Mouse (Mus musculus) MEL (cell line): ENCODE measurements around the gene Sf3b5. TPM values are rescaled to one million over a fixed set of nuclear protein-coding genes. Genes with fewer than 3 reads are reported as not detected.

Source experiments
- DNase-seq: peaks from one replicate; pipeline ENCODE4 v3.0.0; 2011; ENCODE audit warnings: low read depth, low spot score
- H3K27ac ChIP-seq: 2 replicates; pipeline ENCODE4 v1.5.1; 2012; ENCODE audit warnings: low read depth, mild to moderate bottlenecking, control low read depth, low read length, moderate library complexity; ENCODE audit not compliant: control insufficient read depth
- H3K27me3 ChIP-seq, 2 experiments: fragments of 150-350 bp in 1 of 2; sonication (generic) in 1 of 2; 2 replicates each; pipeline ENCODE4 v1.6.1; 2012; ENCODE audit warnings: low read length in 2 of 2, mild to moderate bottlenecking in 2 of 2, improper control_type of control experiment in 1 of 2, moderate library complexity in 1 of 2; ENCODE audit not compliant: insufficient read depth in 2 of 2, control insufficient read depth in 1 of 2
- H3K36me3 ChIP-seq, 2 experiments: 2 replicates each; pipeline ENCODE4 v1.6.1; 2012 to 2014; ENCODE audit warnings: low read length in 2 of 2, improper control_type of control experiment in 1 of 2, inconsistent platforms in 1 of 2, mild to moderate bottlenecking in 1 of 2; ENCODE audit not compliant: insufficient read depth in 2 of 2, control insufficient read depth in 1 of 2
- H3K4me1 ChIP-seq, 2 experiments: fragments of 150-350 bp in 1 of 2; sonication (generic) in 1 of 2; 2 replicates each; pipeline ENCODE4 v1.6.1; 2012; ENCODE audit warnings: low read length in 2 of 2, improper control_type of control experiment in 1 of 2, mild to moderate bottlenecking in 1 of 2; ENCODE audit not compliant: insufficient read depth in 2 of 2, control insufficient read depth in 1 of 2
- H3K4me3 ChIP-seq, 2 experiments: fragments of 150-350 bp in 1 of 2; sonication (generic) in 1 of 2; 2 replicates each; pipeline ENCODE4 v1.5.1; 2012; ENCODE audit warnings: low read depth in 2 of 2, low read length in 2 of 2, mild to moderate bottlenecking in 2 of 2, moderate library complexity in 2 of 2, control low read depth in 1 of 2, improper control_type of control experiment in 1 of 2; ENCODE audit not compliant: control insufficient read depth in 1 of 2, insufficient read depth in 1 of 2
- H3K79me2 ChIP-seq: 2 replicates; pipeline ENCODE4 v1.6.1; 2012; ENCODE audit warnings: mild to moderate bottlenecking, low read length, moderate library complexity; ENCODE audit not compliant: control insufficient read depth, poor library complexity, insufficient read depth
- H3K9ac ChIP-seq: 2 replicates; pipeline ENCODE4 v1.6.1; 2012; ENCODE audit warnings: low read depth, mild to moderate bottlenecking, control low read depth, low read length, moderate library complexity; ENCODE audit not compliant: control insufficient read depth, poor library complexity, severe bottlenecking
- H3K9me3 ChIP-seq: fragments of 150-350 bp; sonication (generic); replicated peaks from 2 replicates; pipeline ENCODE4 v1.6.1; 2012; ENCODE audit warnings: mild to moderate bottlenecking, low read length, improper control_type of control experiment, moderate library complexity; ENCODE audit not compliant: insufficient read depth
- E2F4 ChIP-seq: IDR thresholded peaks from 2 replicates; pipeline ENCODE4 v1.6.1; 2011; ENCODE audit warnings: low read depth, low read length, improper control_type of control experiment, borderline replicate concordance
- ETS1 ChIP-seq: IDR thresholded peaks from 2 replicates; pipeline ENCODE4 v1.6.1; 2012; ENCODE audit warnings: low read depth, mild to moderate bottlenecking, inconsistent platforms, low read length, improper control_type of control experiment, moderate library complexity
- HCFC1 ChIP-seq: IDR thresholded peaks from 2 replicates; pipeline ENCODE4 v1.6.1; 2012; ENCODE audit warnings: low read depth, mild to moderate bottlenecking, inconsistent platforms, low read length, improper control_type of control experiment, moderate library complexity
- MAX ChIP-seq: IDR thresholded peaks from 2 replicates; pipeline ENCODE4 v1.6.1; 2011; ENCODE audit warnings: low read length, improper control_type of control experiment
- MAZ ChIP-seq: IDR thresholded peaks from 2 replicates; pipeline ENCODE4 v1.6.1; 2012; ENCODE audit warnings: low read depth, mild to moderate bottlenecking, inconsistent platforms, low read length, improper control_type of control experiment
- MYC ChIP-seq: IDR thresholded peaks from 2 replicates; pipeline ENCODE4 v1.6.1; 2011; ENCODE audit warnings: low read depth, mild to moderate bottlenecking, low read length, improper control_type of control experiment, moderate library complexity
- NELFE ChIP-seq: IDR thresholded peaks from 2 replicates; pipeline ENCODE4 v1.6.1; 2011; ENCODE audit warnings: low read depth, low read length, improper control_type of control experiment
- NRF1 ChIP-seq: IDR thresholded peaks from 2 replicates; pipeline ENCODE4 v1.6.1; 2014; ENCODE audit warnings: low read depth, mild to moderate bottlenecking, inconsistent platforms, low read length, improper control_type of control experiment, moderate library complexity; ENCODE audit not compliant: poor library complexity, insufficient read depth, severe bottlenecking
- POLR2A ChIP-seq, 2 experiments: IDR thresholded peaks; 2 replicates each; pipeline ENCODE4 v1.6.1; 2011 to 2012; ENCODE audit warnings: low read length in 2 of 2, mild to moderate bottlenecking in 2 of 2, control low read depth in 1 of 2, improper control_type of control experiment in 1 of 2, low read depth in 1 of 2, moderate library complexity in 1 of 2; ENCODE audit not compliant: control insufficient read depth in 1 of 2, insufficient read depth in 1 of 2, poor library complexity in 1 of 2
- POLR2AphosphoS2 ChIP-seq: IDR thresholded peaks from 2 replicates; pipeline ENCODE4 v1.6.1; 2011; ENCODE audit warnings: low read length, improper control_type of control experiment
- SMC3 ChIP-seq: IDR thresholded peaks from 2 replicates; pipeline ENCODE4 v1.6.1; 2011; ENCODE audit warnings: low read depth, low read length, improper control_type of control experiment
- TBP ChIP-seq: IDR thresholded peaks from 2 replicates; pipeline ENCODE4 v1.8.0; 2011; ENCODE audit warnings: low read depth, low read length, improper control_type of control experiment
- UBTF ChIP-seq: IDR thresholded peaks from 2 replicates; pipeline ENCODE4 v1.6.1; 2012; ENCODE audit warnings: low read depth, mild to moderate bottlenecking, inconsistent platforms, low read length, improper control_type of control experiment, moderate library complexity, borderline replicate concordance; ENCODE audit not compliant: insufficient read depth
- USF1 ChIP-seq: IDR thresholded peaks from 2 replicates; pipeline ENCODE4 v1.6.1; 2014; ENCODE audit warnings: low read depth, mild to moderate bottlenecking, inconsistent platforms, low read length, improper control_type of control experiment, moderate library complexity
- ZC3H11A ChIP-seq: IDR thresholded peaks from 2 replicates; pipeline ENCODE4 v1.6.1; 2012; ENCODE audit warnings: low read depth, mild to moderate bottlenecking, inconsistent platforms, low read length, improper control_type of control experiment
- ZKSCAN1 ChIP-seq: IDR thresholded peaks from 2 replicates; pipeline ENCODE4 v1.6.1; 2012; ENCODE audit warnings: low read depth, mild to moderate bottlenecking, inconsistent platforms, low read length, improper control_type of control experiment, moderate library complexity
- ZNF384 ChIP-seq: IDR thresholded peaks from 2 replicates; pipeline ENCODE4 v1.6.1; 2012; ENCODE audit warnings: low read depth, mild to moderate bottlenecking, inconsistent platforms, low read length, improper control_type of control experiment
- polyA plus RNA-seq, 2 experiments: library from polyadenylated mRNA; stranded (reverse) in 1 of 2; unstranded in 1 of 2; fragments of >175 nt in 1 of 2; fragments of >200 nt in 1 of 2; gene quantifications; 2 replicates each; pipeline versions ENCODE4 v1.2.1 to v1.2.4; 2012; ENCODE audit warnings: low replicate concordance in 2 of 2, low read depth in 1 of 2; ENCODE audit not compliant: insufficient read length in 2 of 2, insufficient read depth in 1 of 2, missing spikeins in 1 of 2
- total RNA-seq: library from RNA; depleted of rRNA; stranded (reverse); fragments of 300-350 nt; gene quantifications from 2 replicates; pipeline ENCODE4 v1.2.3, GENCODE M21; 2012

The Sf3b5 gene
- total and polyA plus RNA-seq, 3 experiments, result 16.6 to 57.4 TPM; not detected in 1

GRCm38 (mm10) chr10:12964151-12965075 lies 40.7 kb upstream of the Sf3b5 start, which contains the start of gene Stx11:
Gene Stx11, minus strand, starts transcription at chr10:12964298.
- Histone ChIP-seq H3K79me2 (no peaks in the 10 kb centered on the region; the same call in 1 of the 2 replicates), H3K36me3 (peaks cover 0 to 11% of the 10 kb centered on the region in 2 experiments; a peak in 2 of 4 replicates), H3K27me3 (no peaks in the 10 kb centered on the region), H3K4me3 (peak within 1 kb of the TSS; percentile 77 to 90), H3K4me1 (peaks cover 8 to 13% of the 10 kb centered on the region in 2 experiments; a peak in 3 of 4 replicates), H3K27ac (peak within 1 kb of the TSS; percentile 76), H3K9me3 (no peaks in the 10 kb centered on the region), H3K9ac (peak within 1 kb of the TSS; percentile 67)
- peak; percentile 88 for DNase-seq
- peak; percentile 35; the same call in 1 of the 2 replicates for TF ChIP-seq ETS1
- TF ChIP-seq HCFC1, result no peak
- no peak for TF ChIP-seq ZC3H11A
- no peak for TF ChIP-seq POLR2AphosphoS2
- TF ChIP-seq MAX, result no peak
- TF ChIP-seq SMC3, result no peak
- no peak for TF ChIP-seq ZNF384
- peak; percentile 56 to 57 for TF ChIP-seq POLR2A (IDR thresholded peaks at IDR 0.05; ENCODE audit: control insufficient read depth in 1 of 2, insufficient read depth in 1 of 2, low read depth in 1 of 2, low read length in 2 of 2, poor library complexity in 1 of 2)
- 0 out of 2 replicates have a peak, but pooled peaks have one; percentile 19 for TF ChIP-seq NRF1
- TF ChIP-seq UBTF, result no peak
- peak; percentile 49; the same call in 1 of the 2 replicates for TF ChIP-seq NELFE
- peak; percentile 95 for TF ChIP-seq TBP
- TF ChIP-seq MAZ, result peak; percentile 31; the same call in 1 of the 2 replicates
- TF ChIP-seq ZKSCAN1, result no peak
- peak; percentile 44; the same call in 1 of the 2 replicates for TF ChIP-seq E2F4

- Histone ChIP-seq H3K9ac (no peak overlapping the region), H3K4me3 (no peak overlapping the region), H3K9me3 (no peaks in the 10 kb centered on the region), H3K4me1 (peaks cover 8 to 13% of the 10 kb centered on the region in 2 experiments; a peak in 3 of 4 replicates), H3K36me3 (peaks cover 0 to 11% of the 10 kb centered on the region in 2 experiments; a peak in 2 of 4 replicates), H3K27ac (no peak overlapping the region), H3K79me2 (no peaks in the 10 kb centered on the region; the same call in 1 of the 2 replicates), H3K27me3 (no peaks in the 10 kb centered on the region)
- no peak for DNase-seq
- TF ChIP-seq USF1 (no peak), ZNF384 (no peak), MYC (no peak), MAX (no peak)
Measured at GRCm38 (mm10) chr10:12965669-12966180, 39.4 kb upstream of the Sf3b5 start.
